Mouse (Mus musculus): Measurements from ENCODE around the gene Olfr319. TPM values are rescaled to one million over a fixed set of nuclear protein-coding genes. Genes with fewer than 3 reads are reported as not detected.

Gene Olfr319
- not detected for total RNA-seq (2021)
- not detected in 2 replicates for polyA plus RNA-seq (2012; rRNA removed)
- long read RNA-seq: 0 reads

GRCm38 (mm10) chr11:58698862-58699261 lies at the start of gene Olfr319:
Gene Olfr319, plus strand, starts transcription at chr11:58699162.
- no peak for DNase-seq
- Histone ChIP-seq H3K9ac (ENCODE audit: low read depth, low read length) (no peak within 1 kb of the TSS), H3K79me2 (replicated peaks; ENCODE audit: control insufficient read depth, insufficient read depth, low read length) (no peaks in the 10 kb centered on the region), H3K4me3 (no peak within 1 kb of the TSS), H3K27me3 (ENCODE audit: control insufficient read depth, insufficient read depth, low read length) (no peaks in the 10 kb centered on the region), H3K27ac (no peak within 1 kb of the TSS), H3K36me3 (ENCODE audit: control insufficient read depth, insufficient read depth, low read length) (no peaks in the 10 kb centered on the region), H3K4me1 (ENCODE audit: control insufficient read depth, insufficient read depth, low read length) (no peaks in the 10 kb centered on the region)
- TF ChIP-seq POLR2A (IDR thresholded peaks at IDR 0.05; ENCODE audit: insufficient read depth, low read depth, low read length) (no peak), EP300 (IDR thresholded peaks at IDR 0.05; ENCODE audit: insufficient read depth, low read depth, low read length) (no peak), CTCF (IDR thresholded peaks at IDR 0.05) (no peak)
- WGBS: 72% methylated on average over 3 of the region's 3 CpGs
- intact Hi-C loops (cut with DNase I): no loop called here

- TF ChIP-seq EP300 (IDR thresholded peaks at IDR 0.05; ENCODE audit: insufficient read depth, low read depth, low read length) (no peak), CTCF (IDR thresholded peaks at IDR 0.05) (no peak), POLR2A (IDR thresholded peaks at IDR 0.05; ENCODE audit: insufficient read depth, low read depth, low read length) (no peak)
- Histone ChIP-seq H3K36me3 (ENCODE audit: control insufficient read depth, insufficient read depth, low read length) (no peaks in the 10 kb centered on the region), H3K27me3 (ENCODE audit: control insufficient read depth, insufficient read depth, low read length) (no peaks in the 10 kb centered on the region), H3K27ac (no peak overlapping the region), H3K4me3 (no peak overlapping the region), H3K4me1 (ENCODE audit: control insufficient read depth, insufficient read depth, low read length) (no peaks in the 10 kb centered on the region), H3K79me2 (replicated peaks; ENCODE audit: control insufficient read depth, insufficient read depth, low read length) (no peaks in the 10 kb centered on the region), H3K9ac (ENCODE audit: low read depth, low read length) (no peak overlapping the region)
- WGBS: 86% methylated on average over 3 of the region's 3 CpGs
- intact Hi-C loops (cut with DNase I): no loop called here
- no peak for DNase-seq
Observed at GRCm38 (mm10) chr11:58655151-58655550, 43.8 kb upstream of the Olfr319 start.

GRCm38 (mm10) chr11:58658596-58658995 lies 40.4 kb upstream of the Olfr319 start, which contains the start of gene Olfr322:
Gene Olfr322, plus strand, starts transcription at chr11:58658782.
- no peaks in the 10 kb centered on the region for H3K4me1 ChIP-seq (ENCODE audit: control insufficient read depth, insufficient read depth, low read length)
- no peak within 1 kb of the TSS for H3K27ac ChIP-seq
- no peak within 1 kb of the TSS for H3K4me3 ChIP-seq
- no peak within 1 kb of the TSS for H3K9ac ChIP-seq (ENCODE audit: low read depth, low read length)
- H3K27me3 ChIP-seq (ENCODE audit: control insufficient read depth, insufficient read depth, low read length): no peaks in the 10 kb centered on the region
- H3K79me2 ChIP-seq (replicated peaks; ENCODE audit: control insufficient read depth, insufficient read depth, low read length): no peaks in the 10 kb centered on the region
- intact Hi-C loops (cut with DNase I): no loop called here
- no peak for TF ChIP-seq CTCF (IDR thresholded peaks at IDR 0.05)
- TF ChIP-seq POLR2A (IDR thresholded peaks at IDR 0.05; ENCODE audit: insufficient read depth, low read depth, low read length): no peak
- TF ChIP-seq EP300 (IDR thresholded peaks at IDR 0.05; ENCODE audit: insufficient read depth, low read depth, low read length): no peak
- 89% methylated on average over 4 of the region's 4 CpGs for WGBS
- no peak for DNase-seq
- H3K36me3 ChIP-seq (ENCODE audit: control insufficient read depth, insufficient read depth, low read length): no peaks in the 10 kb centered on the region

- DNase-seq: no peak
- TF ChIP-seq CTCF (IDR thresholded peaks at IDR 0.05) (peak; percentile 18; the same call in 1 of the 2 replicates), POLR2A (IDR thresholded peaks at IDR 0.05; ENCODE audit: insufficient read depth, low read depth, low read length) (no peak)
- Histone ChIP-seq H3K27me3 (ENCODE audit: control insufficient read depth, insufficient read depth, low read length) (no peaks in the 10 kb centered on the region), H3K79me2 (replicated peaks; ENCODE audit: control insufficient read depth, insufficient read depth, low read length) (no peaks in the 10 kb centered on the region), H3K36me3 (ENCODE audit: control insufficient read depth, insufficient read depth, low read length) (no peaks in the 10 kb centered on the region), H3K27ac (no peak overlapping the region), H3K9ac (ENCODE audit: low read depth, low read length) (no peak overlapping the region), H3K4me3 (no peak overlapping the region), H3K4me1 (ENCODE audit: control insufficient read depth, insufficient read depth, low read length) (no peaks in the 10 kb centered on the region)
- intact Hi-C loops (cut with DNase I): no loop called here
Observed at GRCm38 (mm10) chr11:58669252-58669651, 29.7 kb upstream of the Olfr319 start.

- Histone ChIP-seq H3K4me1 (ENCODE audit: control insufficient read depth, insufficient read depth, low read length) (no peaks in the 10 kb centered on the region), H3K9ac (ENCODE audit: low read depth, low read length) (no peak overlapping the region), H3K79me2 (replicated peaks; ENCODE audit: control insufficient read depth, insufficient read depth, low read length) (no peaks in the 10 kb centered on the region), H3K27ac (no peak overlapping the region), H3K27me3 (ENCODE audit: control insufficient read depth, insufficient read depth, low read length) (no peaks in the 10 kb centered on the region), H3K36me3 (ENCODE audit: control insufficient read depth, insufficient read depth, low read length) (no peaks in the 10 kb centered on the region), H3K4me3 (no peak overlapping the region)
- TF ChIP-seq POLR2A (IDR thresholded peaks at IDR 0.05; ENCODE audit: insufficient read depth, low read depth, low read length) (no peak), EP300 (IDR thresholded peaks at IDR 0.05; ENCODE audit: insufficient read depth, low read depth, low read length) (no peak), CTCF (IDR thresholded peaks at IDR 0.05) (peak; percentile 22; the same call in 1 of the 2 replicates)
- 53% methylated on average over 4 of the region's 4 CpGs for whole genome bisulfite sequencing
- intact Hi-C loops (cut with DNase I): no loop called here
- DNase-seq: no peak
Observed at GRCm38 (mm10) chr11:58671825-58672224, 27.1 kb upstream of the Olfr319 start.

GRCm38 (mm10) chr11:58680799-58681198 lies 18.2 kb upstream of the Olfr319 start, which contains the start of gene Olfr320:
Gene Olfr320, plus strand, starts transcription at chr11:58681099.
- H3K79me2 ChIP-seq (replicated peaks; ENCODE audit: control insufficient read depth, insufficient read depth, low read length): no peaks in the 10 kb centered on the region
- H3K9ac ChIP-seq (ENCODE audit: low read depth, low read length): no peak within 1 kb of the TSS
- no peak within 1 kb of the TSS for H3K27ac ChIP-seq
- intact Hi-C loops (cut with DNase I): no loop called here
- H3K4me1 ChIP-seq (ENCODE audit: control insufficient read depth, insufficient read depth, low read length): no peaks in the 10 kb centered on the region
- no peak for TF ChIP-seq POLR2A (IDR thresholded peaks at IDR 0.05; ENCODE audit: insufficient read depth, low read depth, low read length)
- H3K4me3 ChIP-seq: no peak within 1 kb of the TSS
- H3K27me3 ChIP-seq (ENCODE audit: control insufficient read depth, insufficient read depth, low read length): no peaks in the 10 kb centered on the region; the same call in 1 of the 2 replicates
- H3K36me3 ChIP-seq (ENCODE audit: control insufficient read depth, insufficient read depth, low read length): no peaks in the 10 kb centered on the region
- 83% methylated on average over 1 of the region's 1 CpGs for WGBS
- no peak for DNase-seq

Data from heart, adult 2 months (tissue).